Mouse (Mus musculus) heart, embryonic 15.5 days (tissue): ENCODE results near the gene Tspan14. TPM values are rescaled to one million over a fixed set of nuclear protein-coding genes. Genes with fewer than 3 reads are reported as not detected.

Experiments used
- ATAC-seq: fragments of 200-750 bp; cut with Nextera tagmentation; replicated peaks from 2 replicates; pipeline ENCODE4 v1.8.0; 2017; ENCODE audit warnings: low read depth, moderate TSS enrichment; ENCODE audit not compliant: insufficient number of reproducible peaks, insufficient read depth, low FRiP score
- H3K27ac ChIP-seq: fragments of 300-500 bp; sonication (generic); 2 replicates; pipeline ENCODE4 v1.5.1; 2015; ENCODE audit warnings: mild to moderate bottlenecking, inconsistent platforms
- H3K27me3 ChIP-seq: fragments of 300-500 bp; sonication (generic); 2 replicates; pipeline ENCODE4 v1.6.1; 2015; ENCODE audit warnings: inconsistent platforms
- H3K36me3 ChIP-seq: fragments of 300-500 bp; sonication (generic); 2 replicates; pipeline ENCODE4 v1.6.1; 2015; ENCODE audit warnings: mild to moderate bottlenecking, inconsistent platforms
- H3K4me1 ChIP-seq: fragments of 300-500 bp; sonication (generic); replicated peaks from 2 replicates; pipeline ENCODE4 v1.6.1; 2015; ENCODE audit warnings: inconsistent platforms
- H3K4me2 ChIP-seq: fragments of 300-500 bp; sonication (generic); 2 replicates; pipeline ENCODE4 v1.6.1; 2015; ENCODE audit warnings: inconsistent platforms, mild to moderate bottlenecking, moderate library complexity
- H3K4me3 ChIP-seq: fragments of 300-500 bp; sonication (generic); 2 replicates; pipeline ENCODE4 v1.5.1; 2015; ENCODE audit warnings: mild to moderate bottlenecking, inconsistent platforms
- H3K9ac ChIP-seq: fragments of 300-500 bp; sonication (generic); 2 replicates; pipeline ENCODE4 v1.6.1; 2015; ENCODE audit warnings: mild to moderate bottlenecking, inconsistent platforms
- H3K9me3 ChIP-seq: fragments of 300-500 bp; sonication (generic); replicated peaks from 2 replicates; pipeline ENCODE4 v1.6.1; 2016; ENCODE audit warnings: inconsistent platforms
- WGBS: fragments of 180-500 bp; shearing (Covaris S2); methylation state at CpG from one replicate; pipeline ENCODE4 v1.1.7; 2015; ENCODE audit warnings: mixed read lengths; 5-methylcytosine and 5-hydroxymethylcytosine counted together
- polyA plus RNA-seq: library from polyadenylated mRNA; unstranded; fragments of >200 nt; fragmentation: Nextera tagmentation; extraction: Ambion mirVana; gene quantifications from 2 replicates; pipeline ENCODE4 v1.2.1, GENCODE M21; 2015

Tspan14 gene
- polyA plus RNA-seq, 1 experiment from 2014 or later, result 32.7 TPM

DNA sequence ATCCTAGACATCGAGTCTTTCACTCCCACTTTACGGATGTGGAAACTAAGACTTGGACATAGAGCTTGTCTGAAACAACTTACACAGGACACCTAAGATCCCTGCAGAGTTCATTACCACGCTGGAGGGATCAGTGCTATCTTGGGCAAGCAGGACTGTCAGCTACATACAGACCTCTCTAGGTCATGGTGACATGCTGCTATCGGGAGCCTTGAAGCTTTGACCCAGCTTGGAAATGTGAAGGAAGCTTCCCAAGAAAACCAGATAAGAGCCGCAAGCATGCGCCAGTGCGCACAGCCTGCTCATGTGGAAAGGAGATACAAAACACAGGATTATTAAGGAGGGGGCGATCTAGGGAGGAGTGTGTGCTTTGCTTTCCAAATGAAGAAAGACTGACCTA lies 50.8 kb downstream of the Tspan14 start:
- Histone ChIP-seq H3K9ac (no peak overlapping the region), H3K27ac (no peak overlapping the region), H3K4me2 (no peak overlapping the region), H3K27me3 (no peaks in the 10 kb centered on the region), H3K9me3 (no peaks in the 10 kb centered on the region), H3K4me3 (no peak overlapping the region), H3K4me1 (peaks cover 24% of the 10 kb centered on the region), H3K36me3 (peaks cover 11% of the 10 kb centered on the region)
- ATAC-seq, result no peak
- WGBS, result 62% methylated on average over 8 of the region's 8 CpGs

DNA sequence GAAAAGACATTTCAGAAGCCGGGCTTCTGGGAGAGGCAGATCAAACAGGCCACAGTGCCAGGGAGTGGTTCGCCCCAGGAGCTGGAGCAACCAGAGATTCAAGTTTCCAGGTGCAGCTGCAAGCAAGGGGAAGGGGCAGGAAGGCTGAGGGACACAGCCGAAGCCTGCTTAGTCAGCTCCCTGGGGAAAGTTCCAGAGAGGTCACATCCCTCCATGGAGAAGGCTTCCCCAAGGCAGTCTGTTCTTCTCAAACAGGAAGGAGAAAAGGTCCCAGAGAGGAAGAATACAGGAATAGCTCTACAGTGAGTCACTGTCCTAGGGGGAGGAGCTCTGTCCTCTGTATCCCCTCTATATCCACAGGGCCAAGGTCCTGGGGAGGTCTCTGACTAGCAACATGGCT lies 51.9 kb downstream of the Tspan14 start:
- Histone ChIP-seq H3K9me3 (no peaks in the 10 kb centered on the region), H3K27me3 (no peaks in the 10 kb centered on the region), H3K4me1 (peaks cover 24% of the 10 kb centered on the region), H3K27ac (peak overlapping the region; percentile 40; the same call in 1 of the 2 replicates), H3K4me3 (no peak overlapping the region), H3K36me3 (peaks cover 18% of the 10 kb centered on the region), H3K4me2 (no peak overlapping the region), H3K9ac (no peak overlapping the region)
- 47% methylated on average over 3 of the region's 3 CpGs for WGBS
- 0 out of 2 replicates have a peak, but pooled peaks have one; percentile 35 for ATAC-seq

DNA sequence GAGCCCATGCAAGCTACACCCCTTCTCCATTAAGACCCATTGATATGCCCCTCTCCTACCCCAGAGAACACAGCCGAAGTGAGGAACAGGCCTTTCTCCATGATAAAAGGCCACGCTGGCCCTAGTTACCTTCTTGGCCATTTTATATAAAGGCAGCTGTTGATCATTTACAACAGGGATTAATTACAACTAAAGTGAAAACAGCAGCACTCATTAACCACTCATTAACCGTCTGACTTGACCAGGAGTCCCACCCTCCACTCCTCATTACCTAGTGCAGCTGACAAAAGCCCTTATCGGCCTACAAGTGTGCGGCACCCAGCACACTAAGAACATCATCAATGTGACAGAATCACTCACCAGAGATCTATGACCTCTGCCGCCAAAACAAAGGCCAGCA lies 52.9 kb downstream of the Tspan14 start:
- H3K27ac ChIP-seq, result no peak overlapping the region
- H3K4me2 ChIP-seq, result no peak overlapping the region
- no peaks in the 10 kb centered on the region for H3K27me3 ChIP-seq
- H3K9me3 ChIP-seq, result no peaks in the 10 kb centered on the region
- peaks cover 28% of the 10 kb centered on the region for H3K36me3 ChIP-seq
- H3K4me3 ChIP-seq, result no peak overlapping the region
- WGBS, result 74% methylated on average over 6 of the region's 6 CpGs
- no peak for ATAC-seq
- H3K4me1 ChIP-seq, result peaks cover 24% of the 10 kb centered on the region
- H3K9ac ChIP-seq, result no peak overlapping the region

DNA sequence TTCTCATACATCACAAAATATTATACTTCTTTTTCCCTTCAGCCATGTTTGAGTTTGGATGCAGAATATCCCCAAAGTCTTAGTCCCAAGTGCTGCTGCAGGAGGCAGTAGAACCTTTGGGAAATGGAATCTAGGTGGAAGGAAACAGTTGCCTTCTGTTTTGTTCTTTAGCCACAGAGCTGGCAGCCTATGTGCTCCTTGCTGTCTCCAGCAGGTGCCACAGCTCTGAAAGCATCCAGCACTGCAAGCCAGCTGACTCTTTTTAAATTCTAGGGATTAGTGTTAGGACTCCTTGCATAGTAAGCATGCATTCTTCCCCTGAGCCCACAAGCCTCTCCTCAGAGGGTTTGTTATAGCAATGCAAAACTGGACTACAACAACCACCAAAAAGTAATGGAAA lies 55.1 kb downstream of the Tspan14 start:
- Histone ChIP-seq H3K36me3 (peaks cover 44% of the 10 kb centered on the region), H3K4me1 (peaks cover 29% of the 10 kb centered on the region)

DNA sequence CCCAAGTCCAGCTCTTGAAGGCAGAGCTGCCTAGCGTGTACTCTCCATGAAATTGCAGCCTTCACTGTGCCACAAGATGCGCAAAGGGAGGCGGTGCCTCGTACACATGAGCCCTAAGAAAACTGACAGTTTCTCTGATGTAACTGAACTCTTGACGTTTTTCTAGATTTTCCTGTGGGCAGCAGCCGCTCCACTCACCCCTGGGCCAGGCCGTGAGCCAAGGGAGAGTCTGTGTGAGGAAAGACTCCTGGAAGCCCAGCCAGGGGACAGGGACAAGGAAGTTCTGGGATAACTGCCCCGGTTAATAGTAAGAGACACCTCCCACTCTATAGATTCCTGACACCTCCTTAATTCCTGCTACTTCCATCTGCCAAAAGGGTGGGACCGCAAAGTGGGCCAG lies 57.8 kb downstream of the Tspan14 start:
- peaks cover 16% of the 10 kb centered on the region for H3K4me1 ChIP-seq
- no peak overlapping the region for H3K4me3 ChIP-seq
- 79% methylated on average over 9 of the region's 9 CpGs for WGBS
- H3K9me3 ChIP-seq, result no peaks in the 10 kb centered on the region
- no peak overlapping the region for H3K27ac ChIP-seq
- H3K4me2 ChIP-seq, result no peak overlapping the region
- no peak overlapping the region for H3K9ac ChIP-seq
- no peak for ATAC-seq
- no peaks in the 10 kb centered on the region for H3K27me3 ChIP-seq
- H3K36me3 ChIP-seq, result peaks cover 44% of the 10 kb centered on the region

More for the DNA sequence above, 55.1 kb downstream of the Tspan14 start:
- Histone ChIP-seq H3K27me3 (no peaks in the 10 kb centered on the region), H3K27ac (no peak overlapping the region), H3K9ac (no peak overlapping the region), H3K4me2 (no peak overlapping the region), H3K9me3 (no peaks in the 10 kb centered on the region), H3K4me3 (no peak overlapping the region)
- no peak for ATAC-seq

DNA sequence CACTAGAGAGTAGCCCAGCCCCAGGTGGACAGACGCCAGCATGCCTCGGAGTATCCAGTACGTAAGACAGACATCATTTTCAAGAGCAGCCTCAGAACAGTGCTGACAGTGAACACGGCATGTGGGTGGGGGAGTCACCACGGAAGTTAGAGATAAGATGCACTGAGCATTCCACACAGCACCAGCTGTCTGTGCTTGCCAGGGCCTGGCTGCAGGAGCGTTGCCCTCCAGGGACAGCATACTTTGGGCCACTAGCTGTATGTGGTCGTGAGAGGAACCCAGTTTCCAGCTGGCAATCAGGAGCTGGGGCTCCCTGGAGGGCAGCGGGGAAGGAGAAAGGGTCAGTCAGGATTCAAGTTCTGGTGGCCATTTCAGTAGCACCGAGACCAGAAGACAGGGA lies 59.8 kb downstream of the Tspan14 start:
- peak overlapping the region; percentile 61 for H3K27ac ChIP-seq
- H3K9ac ChIP-seq, result no peak overlapping the region
- 35% methylated on average over 9 of the region's 9 CpGs for WGBS
- H3K4me1 ChIP-seq, result peaks cover 17% of the 10 kb centered on the region
- no peak overlapping the region for H3K4me3 ChIP-seq
- peak; percentile 82 for ATAC-seq
- no peak overlapping the region for H3K4me2 ChIP-seq
- H3K27me3 ChIP-seq, result no peaks in the 10 kb centered on the region
- peaks cover 33% of the 10 kb centered on the region; the same call in 1 of the 2 replicates for H3K36me3 ChIP-seq
- no peaks in the 10 kb centered on the region for H3K9me3 ChIP-seq

DNA sequence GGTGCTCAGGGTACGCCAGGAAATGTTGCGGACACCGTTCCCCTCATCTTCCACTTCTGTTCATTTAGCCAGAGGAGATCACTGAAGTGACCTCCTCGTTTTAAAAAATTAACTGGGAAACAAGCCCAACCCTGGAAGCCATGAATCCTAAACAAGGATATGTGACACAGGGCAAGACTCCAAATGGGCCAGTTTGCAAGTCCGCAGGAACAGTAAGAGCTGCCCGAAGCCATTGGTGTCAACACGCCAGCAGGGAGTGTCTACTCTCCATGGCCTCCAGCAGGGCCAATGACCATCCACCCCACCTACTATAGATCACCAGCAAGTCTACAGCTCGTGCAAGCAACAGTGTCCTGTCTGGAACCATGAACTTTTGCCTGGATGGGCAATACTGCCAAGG lies 60.8 kb downstream of the Tspan14 start:
- H3K27me3 ChIP-seq, result no peaks in the 10 kb centered on the region
- H3K27ac ChIP-seq, result no peak overlapping the region
- H3K36me3 ChIP-seq, result peaks cover 33% of the 10 kb centered on the region; the same call in 1 of the 2 replicates
- peaks cover 19% of the 10 kb centered on the region for H3K4me1 ChIP-seq
- H3K9ac ChIP-seq, result no peak overlapping the region
- ATAC-seq, result no peak
- 87% methylated on average over 8 of the region's 8 CpGs for WGBS
- no peak overlapping the region for H3K4me2 ChIP-seq
- H3K9me3 ChIP-seq, result no peaks in the 10 kb centered on the region
- no peak overlapping the region for H3K4me3 ChIP-seq

DNA sequence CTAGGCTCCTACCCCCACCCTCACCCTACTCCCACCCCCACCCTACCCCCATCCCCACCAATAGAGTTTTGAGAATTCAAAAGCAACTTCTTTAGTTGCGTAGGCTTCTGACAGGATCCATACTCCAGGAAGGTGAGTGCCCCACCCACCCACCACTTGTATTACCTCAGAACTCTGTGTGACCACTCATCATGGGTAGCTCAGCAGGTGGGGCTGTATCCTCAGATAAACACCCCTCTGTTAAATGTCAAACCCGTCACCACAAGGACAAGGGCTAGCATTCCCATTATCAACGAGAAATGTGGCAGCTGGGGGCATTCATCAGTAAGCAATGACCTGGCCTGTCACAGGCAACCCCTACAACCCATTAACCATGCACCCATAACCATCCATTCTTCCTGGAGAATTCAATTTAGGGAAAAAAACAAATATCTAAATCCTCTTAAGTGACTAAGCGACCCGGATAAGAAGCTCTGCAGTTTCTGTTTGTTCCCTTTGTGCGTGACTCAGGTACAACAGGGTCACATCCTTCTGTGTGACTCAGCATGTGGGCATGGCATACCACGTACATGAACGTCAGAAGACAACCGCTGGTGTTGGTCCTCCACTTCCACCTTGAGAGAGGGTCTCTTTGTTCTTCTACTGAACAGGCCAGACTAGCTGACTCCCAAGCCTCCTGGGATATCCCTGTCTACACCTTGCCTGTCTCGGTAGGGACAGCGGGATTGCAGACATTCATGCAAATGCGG lies 64.1 kb downstream of the Tspan14 start:
- H3K4me3 ChIP-seq, result no peak overlapping the region
- H3K4me1 ChIP-seq, result peaks cover 17% of the 10 kb centered on the region
- 68% methylated on average over 12 of the region's 12 CpGs for WGBS
- no peak for ATAC-seq
- H3K27me3 ChIP-seq, result no peaks in the 10 kb centered on the region
- H3K27ac ChIP-seq, result no peak overlapping the region
- H3K36me3 ChIP-seq, result 0 out of 2 replicates have a peak, but pooled peaks cover 4% of the 10 kb centered on the region
- H3K9me3 ChIP-seq, result no peaks in the 10 kb centered on the region
- H3K9ac ChIP-seq, result no peak overlapping the region
- H3K4me2 ChIP-seq, result no peak overlapping the region

DNA sequence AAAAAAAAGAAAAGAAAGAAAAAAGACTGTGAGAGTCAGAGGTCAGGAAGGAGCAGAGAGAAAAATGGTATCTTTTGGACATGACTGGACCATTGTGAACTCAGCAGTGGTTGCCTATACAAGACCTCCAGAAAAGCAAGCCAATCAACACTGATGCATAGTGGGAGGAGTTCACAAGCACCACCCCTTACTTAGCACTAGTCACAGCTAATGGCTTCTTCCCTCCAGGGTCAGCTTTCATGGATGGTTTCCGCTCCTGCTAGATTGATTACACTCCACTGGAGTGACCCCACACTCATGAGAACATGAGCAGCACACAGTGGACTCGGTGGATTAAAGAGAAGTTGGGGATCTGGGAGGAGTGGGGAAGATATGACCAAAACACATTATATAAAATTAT lies 66.3 kb downstream of the Tspan14 start:
- no peak overlapping the region for H3K9ac ChIP-seq
- WGBS, result 66% methylated on average over 2 of the region's 2 CpGs
- no peak overlapping the region; the same call in 1 of the 2 replicates for H3K27ac ChIP-seq
- H3K27me3 ChIP-seq, result no peaks in the 10 kb centered on the region
- no peak for ATAC-seq
- no peaks in the 10 kb centered on the region for H3K36me3 ChIP-seq
- no peak overlapping the region for H3K4me3 ChIP-seq
- 0 out of 2 replicates have a peak, but pooled peaks cover 3% of the 10 kb centered on the region for H3K4me1 ChIP-seq
- no peaks in the 10 kb centered on the region for H3K9me3 ChIP-seq
- H3K4me2 ChIP-seq, result no peak overlapping the region

DNA sequence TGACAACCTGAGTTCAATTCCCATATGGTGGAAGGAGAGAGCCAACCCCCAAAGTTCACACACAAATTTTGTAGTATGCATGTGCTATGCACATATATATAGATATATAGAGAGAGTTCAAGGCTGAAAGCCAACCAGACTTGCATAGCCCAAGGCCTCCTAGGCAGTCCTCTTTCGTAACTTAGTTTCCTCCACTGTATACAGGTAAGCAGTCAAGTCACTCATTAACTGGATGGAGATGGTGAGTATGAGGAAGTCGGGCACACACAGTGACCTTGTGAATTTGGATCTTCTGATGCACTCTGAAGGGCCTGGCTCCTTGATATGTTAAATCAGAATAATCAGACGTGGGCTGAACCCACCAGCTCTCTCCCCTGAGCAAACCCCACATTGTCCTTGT lies 68.7 kb downstream of the Tspan14 start:
- no peak overlapping the region for H3K9ac ChIP-seq
- no peaks in the 10 kb centered on the region for H3K9me3 ChIP-seq
- H3K27ac ChIP-seq, result no peak overlapping the region
- H3K4me2 ChIP-seq, result no peak overlapping the region
- WGBS, result 84% methylated on average over 3 of the region's 3 CpGs
- ATAC-seq, result no peak
- no peak overlapping the region for H3K4me3 ChIP-seq
- H3K36me3 ChIP-seq, result no peaks in the 10 kb centered on the region
- no peaks in the 10 kb centered on the region for H3K27me3 ChIP-seq
- H3K4me1 ChIP-seq, result peaks cover 19% of the 10 kb centered on the region; the same call in 1 of the 2 replicates

DNA sequence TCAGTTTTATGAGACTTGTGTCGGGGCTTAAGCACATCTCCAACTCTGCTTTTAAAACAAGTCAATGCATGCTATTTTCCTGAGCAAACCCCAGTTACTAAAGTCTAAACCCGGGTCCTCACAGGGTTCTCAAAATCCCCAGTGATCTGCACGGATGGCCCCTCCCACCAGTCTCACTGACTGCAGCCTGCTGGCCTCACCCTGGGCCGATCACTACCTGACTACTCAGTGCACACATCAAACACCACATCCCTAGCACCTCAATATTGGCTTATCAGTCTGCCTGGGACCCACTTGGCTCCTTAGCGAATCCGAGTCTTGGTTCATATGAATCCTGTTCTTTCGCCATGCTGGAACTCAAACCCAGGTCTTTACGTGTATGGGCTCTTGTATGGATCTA lies 70.9 kb downstream of the Tspan14 start:
- ATAC-seq, result no peak
- Histone ChIP-seq H3K9me3 (no peaks in the 10 kb centered on the region), H3K9ac (no peak overlapping the region), H3K27me3 (no peaks in the 10 kb centered on the region), H3K4me1 (peaks cover 16% of the 10 kb centered on the region; the same call in 1 of the 2 replicates), H3K27ac (no peak overlapping the region), H3K4me3 (no peak overlapping the region), H3K36me3 (no peaks in the 10 kb centered on the region), H3K4me2 (no peak overlapping the region)
- 66% methylated on average over 8 of the region's 8 CpGs for WGBS
